Mouse (Mus musculus) CH12.LX (cell line): ENCODE results near the gene Gm960. TPM values are rescaled to one million over a fixed set of nuclear protein-coding genes. Genes with fewer than 3 reads are reported as not detected.

Experiments
- DNase-seq: peaks from one replicate; pipeline ENCODE4 v3.0.0-alpha.2; 2013; ENCODE audit errors: extremely low read depth
- H3K27ac ChIP-seq: 2 replicates; pipeline ENCODE4 v1.5.1; 2012; ENCODE audit warnings: low read depth, mild to moderate bottlenecking, control low read depth, moderate library complexity; ENCODE audit not compliant: insufficient read depth
- H3K27me3 ChIP-seq: replicated peaks from 2 replicates; pipeline ENCODE3; 2012; ENCODE audit warnings: inconsistent platforms
- H3K36me3 ChIP-seq, 2 experiments: replicated peaks in 1 of 2; 2 replicates each; pipeline versions ENCODE3 to v1.6.1; 2012; ENCODE audit warnings: inconsistent platforms in 1 of 2, low read length in 1 of 2, mild to moderate bottlenecking in 1 of 2, mixed read lengths in 1 of 2, moderate library complexity in 1 of 2; ENCODE audit not compliant: control insufficient read depth in 1 of 2, insufficient read depth in 1 of 2
- H3K4me1 ChIP-seq, 2 experiments: 2 replicates each; pipeline ENCODE4 v1.6.1; 2012; ENCODE audit warnings: inconsistent platforms in 1 of 2, moderate library complexity in 1 of 2; ENCODE audit not compliant: insufficient read depth in 2 of 2, control insufficient read depth in 1 of 2
- H3K4me2 ChIP-seq: 2 replicates; pipeline ENCODE4 v1.6.1; 2012; ENCODE audit warnings: low read depth, mild to moderate bottlenecking, control low read depth; ENCODE audit not compliant: poor library complexity, insufficient read depth, severe bottlenecking
- H3K4me3 ChIP-seq, 3 experiments: fragments of 150-350 bp in 1 of 3; sonication (generic) in 1 of 3; replicated peaks in 1 of 3; 2 replicates each; pipeline versions ENCODE3 to v1.5.1; 2011 to 2012; ENCODE audit warnings: low read depth in 2 of 3, low read length in 2 of 3, mild to moderate bottlenecking in 2 of 3, moderate library complexity in 2 of 3, control low read depth in 1 of 3, improper control_type of control experiment in 1 of 3, inconsistent platforms in 1 of 3, mixed read lengths in 1 of 3; ENCODE audit not compliant: poor library complexity in 1 of 3
- H3K79me2 ChIP-seq: replicated peaks from 2 replicates; pipeline ENCODE4 v1.6.1; 2012; ENCODE audit warnings: mild to moderate bottlenecking, moderate library complexity; ENCODE audit not compliant: control insufficient read depth, poor library complexity, insufficient read depth, severe bottlenecking; ENCODE audit errors: extremely low read depth
- H3K9ac ChIP-seq: 2 replicates; pipeline ENCODE4 v1.6.1; 2012; ENCODE audit warnings: low read depth, mild to moderate bottlenecking, control low read depth, moderate library complexity; ENCODE audit not compliant: insufficient read depth
- H3K9me3 ChIP-seq: replicated peaks from 2 replicates; pipeline ENCODE3; 2012; ENCODE audit warnings: low read length, inconsistent platforms, mixed read lengths
- BHLHE40 ChIP-seq: IDR thresholded peaks from 2 replicates; pipeline ENCODE4 v1.6.1; 2011; ENCODE audit warnings: mild to moderate bottlenecking, low read depth, low read length, improper control_type of control experiment
- CHD1 ChIP-seq: IDR thresholded peaks from 2 replicates; pipeline ENCODE4 v1.6.1; 2012; ENCODE audit warnings: low read depth, low read length, improper control_type of control experiment, inconsistent platforms
- CHD2 ChIP-seq: IDR thresholded peaks from 2 replicates; pipeline ENCODE4 v1.6.1; 2011; ENCODE audit warnings: low read length, improper control_type of control experiment
- CTCF ChIP-seq, 2 experiments: IDR thresholded peaks in 1 of 2; conservative IDR thresholded peaks in 1 of 2; 2 replicates each; pipeline ENCODE4 v1.5.1; 2011 to 2012; ENCODE audit warnings: low read depth in 2 of 2, low read length in 2 of 2, improper control_type of control experiment in 1 of 2, inconsistent platforms in 1 of 2, mild to moderate bottlenecking in 1 of 2, moderate library complexity in 1 of 2
- E2F4 ChIP-seq: IDR thresholded peaks from 2 replicates; pipeline ENCODE4 v1.6.1; 2011; ENCODE audit warnings: low read depth, low read length, improper control_type of control experiment; ENCODE audit not compliant: insufficient replicate concordance
- ELF1 ChIP-seq: IDR thresholded peaks from 2 replicates; pipeline ENCODE4 v1.6.1; 2014; ENCODE audit warnings: low read depth, mild to moderate bottlenecking, inconsistent platforms, low read length, improper control_type of control experiment
- EP300 ChIP-seq: IDR thresholded peaks from 2 replicates; pipeline ENCODE4 v1.6.1; 2011; ENCODE audit warnings: low read length, improper control_type of control experiment
- ETS1 ChIP-seq: conservative IDR thresholded peaks from 2 replicates; pipeline ENCODE4 v1.6.1; 2012; ENCODE audit warnings: low read depth, mild to moderate bottlenecking, inconsistent platforms, low read length, improper control_type of control experiment, moderate library complexity
- GABPA ChIP-seq: IDR thresholded peaks from 2 replicates; pipeline ENCODE4 v1.6.1; 2012; ENCODE audit warnings: low read depth, low read length, improper control_type of control experiment, inconsistent platforms; ENCODE audit not compliant: insufficient replicate concordance
- JUND ChIP-seq: conservative IDR thresholded peaks from 2 replicates; pipeline ENCODE4 v1.6.1; 2011; ENCODE audit warnings: low read depth, low read length, improper control_type of control experiment
- KAT2A ChIP-seq: IDR thresholded peaks from 2 replicates; pipeline ENCODE4 v1.6.1; 2012; ENCODE audit warnings: low read length, improper control_type of control experiment, inconsistent platforms; ENCODE audit not compliant: insufficient replicate concordance
- NELFE ChIP-seq: IDR thresholded peaks from 2 replicates; pipeline ENCODE4 v1.6.1; 2011; ENCODE audit warnings: low read depth, low read length, improper control_type of control experiment
- PAX5 ChIP-seq: IDR thresholded peaks from 2 replicates; pipeline ENCODE4 v1.6.1; 2012; ENCODE audit warnings: low read length, inconsistent platforms, mixed read lengths
- POLR2A ChIP-seq: IDR thresholded peaks from 2 replicates; pipeline ENCODE4 v1.6.1; 2011; ENCODE audit warnings: low read depth, mild to moderate bottlenecking, improper control_type of control experiment, low read length
- RAD21 ChIP-seq: IDR thresholded peaks from 2 replicates; pipeline ENCODE4 v1.6.1; 2011; ENCODE audit warnings: low read depth, mild to moderate bottlenecking, low read length, improper control_type of control experiment, moderate library complexity
- SMC3 ChIP-seq: IDR thresholded peaks from 2 replicates; pipeline ENCODE4 v1.6.1; 2011; ENCODE audit warnings: low read depth, low read length, improper control_type of control experiment
- USF1 ChIP-seq: IDR thresholded peaks from 2 replicates; pipeline ENCODE4 v1.6.1; 2014; ENCODE audit warnings: low read depth, mild to moderate bottlenecking, inconsistent platforms, low read length, improper control_type of control experiment
- USF2 ChIP-seq: conservative IDR thresholded peaks from 2 replicates; pipeline ENCODE4 v1.6.1; 2011; ENCODE audit warnings: low read depth, low read length, improper control_type of control experiment
- ZC3H11A ChIP-seq: IDR thresholded peaks from 2 replicates; pipeline ENCODE4 v1.6.1; 2012; ENCODE audit warnings: low read depth, mild to moderate bottlenecking, inconsistent platforms, low read length, improper control_type of control experiment
- ZKSCAN1 ChIP-seq: IDR thresholded peaks from 2 replicates; pipeline ENCODE4 v1.6.1; 2012; ENCODE audit warnings: low read depth, inconsistent platforms, low read length, improper control_type of control experiment, borderline replicate concordance
- ZNF384 ChIP-seq: IDR thresholded peaks from 2 replicates; pipeline ENCODE4 v1.6.1; 2012; ENCODE audit warnings: low read depth, low read length, improper control_type of control experiment, inconsistent platforms
- dilution Hi-C: fragments of 300-500 bp; cut with MboI; formaldehyde crosslinking; loops from 2 replicates; pipeline ENCODE4 v1.14.3; 2020; ENCODE audit warnings: low sequenced_read_pairs; ENCODE audit not compliant: extremely low pct_unique_long_range_greater_than_20kb, extremely low pct_ligation_motif_present
- in situ Hi-C: fragments of 300-500 bp; cut with MboI; formaldehyde crosslinking; loops from 3 replicates; pipeline ENCODE4 v1.14.3; 2019; ENCODE audit warnings: low sequenced_read_pairs, low pct_ligation_motif_present, low pct_unique_long_range_greater_than_20kb, mixed read lengths
- polyA plus RNA-seq: library from polyadenylated mRNA; unstranded; fragments of >175 nt; gene quantifications from 2 replicates; pipeline ENCODE4 v1.2.1, GENCODE M21; 2012; ENCODE audit warnings: low read depth; ENCODE audit not compliant: insufficient read length
- total RNA-seq, 2 experiments: library from RNA; depleted of rRNA; stranded (reverse); fragments of 300-350 nt in 1 of 2; fragments of >200 nt in 1 of 2; gene quantifications; 2 replicates each; pipeline ENCODE4 v1.2.3; 2012 to 2014

The Gm960 gene
- total and polyA plus RNA-seq, 3 experiments: 0.38 TPM; not detected in 2

DNA sequence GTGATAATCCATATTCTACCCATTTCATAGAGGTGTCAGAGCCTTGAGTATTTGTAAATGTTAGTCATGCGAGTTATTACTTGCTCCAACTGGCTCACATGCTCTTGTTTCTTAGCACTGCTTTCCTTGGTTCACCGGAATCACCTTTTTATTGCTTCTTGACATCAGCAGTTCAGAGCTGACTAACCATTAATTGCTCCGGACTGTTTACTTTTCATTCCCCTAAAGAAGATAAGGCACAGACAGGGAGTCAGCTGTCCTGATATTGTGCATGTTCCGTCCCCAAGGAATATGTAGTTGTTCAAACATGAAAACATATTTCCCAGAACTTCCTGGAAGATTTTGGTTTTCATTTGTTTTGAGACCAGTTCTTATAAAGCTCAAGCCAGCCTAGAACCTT, 27.7 kb downstream of the Gm960 start (continued):
- TF ChIP-seq KAT2A (no peak), ELF1 (no peak)

DNA sequence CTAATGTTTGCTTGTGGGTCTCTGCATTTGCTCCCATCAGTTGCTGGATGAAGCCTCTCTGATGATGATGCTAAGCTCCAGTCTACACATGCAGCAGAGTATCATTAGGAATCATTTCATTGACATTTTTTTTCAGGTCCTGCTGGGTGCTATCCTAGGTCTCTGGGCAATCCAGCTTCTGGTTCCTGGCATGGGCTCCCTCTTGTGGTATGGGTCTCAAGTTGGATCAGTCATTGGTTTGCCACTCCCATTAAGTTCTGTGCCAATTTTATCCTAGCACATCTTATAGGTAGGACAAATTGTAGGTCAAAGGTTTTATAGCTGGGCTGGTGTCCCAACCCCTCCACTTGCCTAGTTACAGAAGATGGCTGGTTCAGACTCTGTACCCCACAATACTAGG, 31.7 kb downstream of the Gm960 start:
- peaks cover 12% of the 10 kb centered on the region for H3K27me3 ChIP-seq
- no peaks in the 10 kb centered on the region for H3K36me3 ChIP-seq
- H3K4me2 ChIP-seq: no peak overlapping the region
- H3K79me2 ChIP-seq: no peaks in the 10 kb centered on the region
- no peak overlapping the region for H3K27ac ChIP-seq
- dilution Hi-C loops (no loop called here), in situ Hi-C loops (no loop called here)
- H3K4me3 ChIP-seq: no peak overlapping the region
- peak in 1 of 2 experiments; percentile 32; a peak in 1 of 4 replicates for TF ChIP-seq CTCF (conservative IDR thresholded peaks at IDR 0.05 in 1 of 2, IDR thresholded peaks at IDR 0.05 in 1 of 2; ENCODE audit: low read depth in 2 of 2, low read length in 2 of 2)
- TF ChIP-seq BHLHE40: no peak
- peak; percentile 26 for TF ChIP-seq SMC3
- peak; percentile 3 for DNase-seq
- H3K4me1 ChIP-seq: no peaks in the 10 kb centered on the region; a peak in 1 of 4 replicates
- H3K9me3 ChIP-seq: no peaks in the 10 kb centered on the region
- no peak overlapping the region for H3K9ac ChIP-seq

DNA sequence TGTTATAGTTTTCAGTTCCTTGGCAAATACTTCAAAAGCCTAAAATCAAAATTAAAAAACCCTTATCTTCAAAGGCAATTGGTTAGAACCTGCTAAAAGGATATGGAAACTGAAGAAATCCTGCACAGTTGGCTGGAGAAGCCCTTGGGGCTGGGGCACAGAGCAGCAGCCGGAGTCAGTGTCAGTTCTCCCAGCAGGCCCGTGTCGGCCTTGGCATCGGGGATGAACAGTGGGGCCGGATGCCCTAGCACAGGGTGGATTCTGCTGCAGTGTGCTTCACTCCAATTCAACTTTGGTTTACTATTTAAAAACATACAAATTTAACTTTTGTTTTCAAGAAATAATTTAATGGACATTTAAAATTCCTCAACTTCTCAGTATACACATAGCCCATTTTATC, 40.3 kb downstream of the Gm960 start:
- TF ChIP-seq ZC3H11A: no peak
- no peak for TF ChIP-seq ETS1
- no peak for TF ChIP-seq GABPA
- in situ Hi-C loops: no loop called here
- Histone ChIP-seq H3K79me2 (no peaks in the 10 kb centered on the region), H3K4me3 (no peak overlapping the region), H3K4me1 (peaks cover 0 to 3% of the 10 kb centered on the region in 2 experiments; a peak in 2 of 4 replicates), H3K9me3 (no peaks in the 10 kb centered on the region), H3K4me2 (no peak overlapping the region), H3K9ac (no peak overlapping the region), H3K27me3 (peaks cover 2% of the 10 kb centered on the region), H3K27ac (no peak overlapping the region), H3K36me3 (no peaks in the 10 kb centered on the region)
- DNase-seq: no peak
- dilution Hi-C loops: no loop called here

DNA sequence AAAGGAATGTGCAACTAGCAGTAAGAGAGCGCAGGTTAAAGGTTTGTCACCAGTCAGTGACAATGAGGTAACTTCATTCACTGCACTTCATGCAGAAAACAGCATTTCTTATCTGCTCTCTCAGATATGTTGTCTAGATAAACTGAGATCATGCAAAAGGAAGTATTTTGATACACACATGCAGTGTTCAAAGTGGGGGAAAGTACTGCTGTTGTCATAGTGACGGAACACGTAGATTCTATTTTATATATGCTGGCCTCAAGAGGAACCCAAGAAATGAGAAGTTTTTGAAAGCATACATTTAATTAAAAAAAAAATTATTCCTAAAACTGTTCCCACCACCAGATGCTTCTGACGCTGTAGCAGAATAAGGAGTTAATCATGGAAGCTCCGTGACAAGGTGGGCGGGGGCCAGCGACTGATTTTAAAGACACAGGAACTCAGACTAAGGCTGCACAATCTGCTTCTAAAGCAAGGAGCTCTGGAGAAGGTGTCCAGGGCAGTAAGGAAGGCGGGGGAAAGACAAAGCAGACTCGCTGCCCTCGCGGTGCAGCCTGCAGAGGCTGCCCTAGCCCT, 51.5 kb downstream of the Gm960 start:
- Histone ChIP-seq H3K4me1 (no peaks in the 10 kb centered on the region), H3K27ac (no peak overlapping the region), H3K4me3 (no peak overlapping the region), H3K9ac (no peak overlapping the region), H3K27me3 (peaks cover 9% of the 10 kb centered on the region), H3K9me3 (no peaks in the 10 kb centered on the region), H3K79me2 (no peaks in the 10 kb centered on the region), H3K36me3 (no peaks in the 10 kb centered on the region), H3K4me2 (no peak overlapping the region)
- dilution Hi-C loops (no loop called here), in situ Hi-C loops (loop anchor here (25.0 kb wide), 2 partner anchors 215 to 340 kb away; partner anchors contain the start of genes Ctsf and Npas4)
- no peak for TF ChIP-seq POLR2A
- no peak for TF ChIP-seq NELFE
- no peak for TF ChIP-seq EP300
- no peak for TF ChIP-seq RAD21
- TF ChIP-seq ZKSCAN1: no peak
- no peak for TF ChIP-seq PAX5
- TF ChIP-seq CHD1: no peak
- no peak for TF ChIP-seq E2F4
- no peak for TF ChIP-seq ZNF384
- no peak for TF ChIP-seq USF1
- no peak for TF ChIP-seq CHD2
- no peak for TF ChIP-seq JUND
- TF ChIP-seq USF2: no peak
- DNase-seq: no peak
